Comparison of ENCODE assay signal across 8 mouse cellular contexts in the genomic region with DNA sequence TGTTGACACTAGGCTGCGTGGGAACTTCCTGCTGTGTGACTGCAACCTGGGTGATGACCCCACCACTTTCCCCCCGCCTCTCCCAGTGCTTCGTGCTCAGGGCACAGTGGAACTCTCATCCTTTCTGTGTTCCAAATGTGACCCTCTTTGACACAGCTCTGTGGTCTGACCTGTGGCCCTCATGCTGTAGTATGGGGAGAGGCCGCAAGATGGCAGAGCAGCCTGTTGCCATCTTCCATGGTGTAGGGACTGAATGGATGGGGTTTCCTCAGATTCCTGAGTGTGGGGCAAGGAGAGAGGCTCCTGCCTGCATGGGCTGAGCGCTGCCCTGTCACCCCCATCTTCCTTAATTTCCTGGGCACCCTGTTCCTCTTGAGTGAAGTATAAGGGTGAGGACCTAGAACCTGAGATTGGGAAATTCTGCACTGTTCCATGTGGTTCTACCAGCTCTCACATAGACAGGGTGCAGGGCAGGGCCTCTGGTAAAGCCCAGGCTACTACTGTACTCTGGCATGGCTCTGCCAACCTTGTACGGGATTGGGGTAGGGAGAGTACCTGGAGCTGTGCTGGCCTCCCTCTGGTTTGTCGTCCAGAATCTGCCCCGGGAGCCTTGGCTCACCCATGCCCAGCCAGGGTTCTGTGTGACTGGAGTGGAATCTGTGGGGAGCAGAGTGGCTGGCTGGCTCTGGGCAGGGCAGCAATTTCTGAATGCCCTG. TPM values are rescaled to one million over a fixed set of nuclear protein-coding genes. Genes with fewer than 3 reads are reported as not detected.
DNase-seq lines count a peak whose midpoint lies in the region; ATAC-seq and TF ChIP-seq lines count a peak whose summit lies in the region.
"Had no signal": no experiment of that assay in that cellular context is flagged by ENCODE, and none has a peak within 500 bp of the region (broad histone marks: within the 10 kb centered on the region; RNA-seq: fewer than 3 reads in every experiment).

No protein-coding gene starts in this region.

- H3K9me3 ChIP-seq in heart, embryonic 10.5 days, result no peaks in the 10 kb centered on the region
- no peaks in the 10 kb centered on the region for H3K9me3 ChIP-seq in neural tube, embryonic 11.5 days (ENCODE audit: control insufficient read depth, low read length)
- no peaks in the 10 kb centered on the region for H3K9me3 ChIP-seq in hindbrain, postnatal 0 days (ENCODE audit: low read length)

- intact Hi-C loops in heart, adult 2 months (cut with DNase I), result no loop called here

- WGBS in heart, adult 2 months, result 84% methylated on average over 8 of the region's 8 CpGs
- 67% methylated on average over 8 of the region's 8 CpGs for WGBS in heart, embryonic 10.5 days
- WGBS in neural tube, embryonic 11.5 days, result 73% methylated on average over 8 of the region's 8 CpGs
- WGBS in hindbrain, postnatal 0 days, result 59% methylated on average over 8 of the region's 8 CpGs

- no peak for DNase-seq in heart, adult 2 months
- no peak for DNase-seq in heart, embryonic 10.5 days (ENCODE audit: low spot score)
- DNase-seq in neural tube, embryonic 11.5 days (ENCODE audit: low spot score), result no peak
- no peak for DNase-seq in neural tube, embryonic 10.5 days (ENCODE audit: extremely low spot score, low spot score)
- DNase-seq in hindbrain, postnatal 0 days (ENCODE audit: low spot score), result no peak
- DNase-seq in spleen, adult 12 weeks (ENCODE audit: low spot score), result no peak
- no peak for DNase-seq in adrenal gland, postnatal 4 days (ENCODE audit: low spot score in 2 of 2)
- DNase-seq: heart, postnatal 14 days had no signal

- TF ChIP-seq EP300 in heart, adult 2 months (IDR thresholded peaks at IDR 0.05; ENCODE audit: insufficient read depth, low read depth, low read length), result no peak

- no peaks in the 10 kb centered on the region for H3K79me2 ChIP-seq in heart, adult 2 months (replicated peaks; ENCODE audit: control insufficient read depth, insufficient read depth, low read length)

- TF ChIP-seq POLR2A in heart, adult 2 months (IDR thresholded peaks at IDR 0.05; ENCODE audit: insufficient read depth, low read depth, low read length), result no peak

- no peak for ATAC-seq in neural tube, embryonic 11.5 days (ENCODE audit: insufficient read depth, low FRiP score, low TSS enrichment)
- no peak; the same call in 1 of the 2 replicates for ATAC-seq in hindbrain, postnatal 0 days

- TF ChIP-seq CTCF in heart, adult 2 months (IDR thresholded peaks at IDR 0.05), result peak; percentile 38
- peak; percentile 66 for TF ChIP-seq CTCF in hindbrain, postnatal 0 days (IDR thresholded peaks at IDR 0.05; ENCODE audit: low read depth)

- no peaks in the 10 kb centered on the region for H3K27me3 ChIP-seq in heart, adult 2 months (ENCODE audit: control insufficient read depth, insufficient read depth, low read length)
- H3K27me3 ChIP-seq in heart, embryonic 10.5 days (ENCODE audit: insufficient read depth, poor library complexity, severe bottlenecking), result peaks cover 40% of the 10 kb centered on the region
- no peaks in the 10 kb centered on the region for H3K27me3 ChIP-seq in neural tube, embryonic 11.5 days (ENCODE audit: control insufficient read depth, insufficient read depth, low read length)
- H3K27me3 ChIP-seq in hindbrain, postnatal 0 days (ENCODE audit: insufficient read depth, low read length), result no peaks in the 10 kb centered on the region

- no peaks in the 10 kb centered on the region for H3K36me3 ChIP-seq in heart, adult 2 months (ENCODE audit: control insufficient read depth, insufficient read depth, low read length)
- peaks cover 33% of the 10 kb centered on the region for H3K36me3 ChIP-seq in heart, embryonic 10.5 days
- no peaks in the 10 kb centered on the region for H3K36me3 ChIP-seq in neural tube, embryonic 11.5 days (ENCODE audit: control insufficient read depth, insufficient read depth, low read length)
- no peaks in the 10 kb centered on the region for H3K36me3 ChIP-seq in hindbrain, postnatal 0 days (ENCODE audit: insufficient read depth, low read length)

- no peak overlapping the region for H3K27ac ChIP-seq in heart, adult 2 months
- H3K27ac ChIP-seq in heart, embryonic 10.5 days, result no peak overlapping the region
- H3K27ac ChIP-seq in neural tube, embryonic 11.5 days (ENCODE audit: low read depth, low read length), result peak overlapping the region; percentile 23; the same call in 1 of the 2 replicates
- peak overlapping the region; percentile 36; the same call in 1 of the 2 replicates for H3K27ac ChIP-seq in hindbrain, postnatal 0 days

- H3K4me3 ChIP-seq in heart, adult 2 months, result no peak overlapping the region
- H3K4me3 ChIP-seq in heart, embryonic 10.5 days, result no peak overlapping the region
- H3K4me3 ChIP-seq in neural tube, embryonic 11.5 days (ENCODE audit: low read depth, low read length), result no peak overlapping the region
- no peak overlapping the region for H3K4me3 ChIP-seq in hindbrain, postnatal 0 days (ENCODE audit: low read length)

- H3K4me1 ChIP-seq in heart, adult 2 months (ENCODE audit: control insufficient read depth, insufficient read depth, low read length), result no peaks in the 10 kb centered on the region
- peaks cover 32% of the 10 kb centered on the region for H3K4me1 ChIP-seq in heart, embryonic 10.5 days
- H3K4me1 ChIP-seq in neural tube, embryonic 11.5 days (ENCODE audit: control insufficient read depth, insufficient read depth, low read length), result peaks cover 13% of the 10 kb centered on the region; the same call in 1 of the 2 replicates
- peaks cover 6% of the 10 kb centered on the region; the same call in 1 of the 2 replicates for H3K4me1 ChIP-seq in hindbrain, postnatal 0 days (ENCODE audit: insufficient read depth, low read length)

- no peak overlapping the region for H3K9ac ChIP-seq in heart, adult 2 months (ENCODE audit: low read depth, low read length)
- no peak overlapping the region for H3K9ac ChIP-seq in neural tube, embryonic 11.5 days (ENCODE audit: low read length)
- H3K9ac ChIP-seq in hindbrain, postnatal 0 days (replicated peaks; ENCODE audit: low read length), result no peak overlapping the region

- H3K4me2 ChIP-seq in neural tube, embryonic 11.5 days (ENCODE audit: low read depth), result no peak overlapping the region
- H3K4me2 ChIP-seq in hindbrain, postnatal 0 days (ENCODE audit: low read depth, low read length), result no peak overlapping the region

RNA-seq across cellular contexts. Expression of gene Engase, which starts 11.7 kb away (rescaled TPM):
- total RNA-seq in heart, adult 2 months (2021), result 1 to 10 TPM; 4.4 to 5.4 TPM
- 5.2 and 7.3 TPM in 2 replicates for polyA plus RNA-seq in heart, adult 2 months (2012; rRNA removed)
- polyA plus RNA-seq in heart, embryonic 10.5 days (2016; fragmentation: Nextera tagmentation; extraction: Ambion mirVana), result 5.1 and 7.8 TPM in 2 replicates
- polyA plus RNA-seq in neural tube, embryonic 11.5 days (2014; fragmentation: Nextera tagmentation; extraction: Ambion mirVana), result 6.9 and 7.0 TPM in 2 replicates
- 9.0 and 20.7 TPM in 2 replicates for total RNA-seq in hindbrain, postnatal 0 days (2014; rRNA removed)
- polyA plus RNA-seq in hindbrain, postnatal 0 days (2015; fragmentation: Nextera tagmentation; extraction: Ambion mirVana), result 6.5 and 7.0 TPM in 2 replicates
- 10 to 100 TPM; 19.6 to 22.3 TPM for total RNA-seq in adrenal gland, postnatal 4 days (2021)

Comparison
In these comparisons a context has a peak if more than half of its experiments do, and no peak if none do; other contexts are left out.
1. H3K27ac ChIP-seq: peak in neural tube, embryonic 11.5 days (single experiment) and hindbrain, postnatal 0 days (single experiment); none in heart, adult 2 months (single experiment) and heart, embryonic 10.5 days (single experiment).